Mouse (Mus musculus) left cerebral cortex, adult 18-20 months (tissue): ENCODE data around the gene Mapk9. TPM values are rescaled to one million over a fixed set of nuclear protein-coding genes. Genes with fewer than 3 reads are reported as not detected.

ENCODE experiments used
- microRNA-seq, 2 experiments: library from miRNA; unstranded; fragments of <30 nt; microRNA quantifications; one replicate each; pipeline ENCODE4 v1.2.0; 2021
- total RNA-seq, 2 experiments: library from RNA; stranded (reverse); gene quantifications; 2 replicates each; pipeline ENCODE4 v1.2.3; 2021

Mapk9 gene
- total RNA-seq, 2 experiments from 2014 or later = 224 to 229 TPM

Small RNAs within 50 kb of the gene (microRNA-seq; reads per million reads assigned to microRNA genes)
- gene Gm23492 = 0 reads per million in 2 experiments

Other genes starting within 250 kb of the Mapk9 start
- 1 to 10 TPM; 2.2 to 2.3 TPM for gene Flt4, start 237.5 kb upstream of the Mapk9 start, total RNA-seq
- gene Scgb3a1, start 183.1 kb upstream of the Mapk9 start, total RNA-seq = not detected
- gene Cnot6, start 134.0 kb upstream of the Mapk9 start, total RNA-seq = 10 to 100 TPM; 50.2 to 56.0 TPM
- gene Gfpt2, start 52.6 kb upstream of the Mapk9 start, total RNA-seq = 1 to 10 TPM; 5.0 to 6.7 TPM
- 10 to 100 TPM; 33.1 to 40.5 TPM for gene Rasgef1c, start 55.1 kb downstream of the Mapk9 start, total RNA-seq
- gene Rnf130, start 178.6 kb downstream of the Mapk9 start, total RNA-seq = 10 to 100 TPM; 88.8 to 95.0 TPM